Mouse (Mus musculus): ENCODE measurements around the gene Tssk4. TPM values are rescaled to one million over a fixed set of nuclear protein-coding genes. Genes with fewer than 3 reads are reported as not detected.

Tssk4 gene
- polyA plus RNA-seq, 1 experiment from 2014 or later: 0.72 TPM

DNA sequence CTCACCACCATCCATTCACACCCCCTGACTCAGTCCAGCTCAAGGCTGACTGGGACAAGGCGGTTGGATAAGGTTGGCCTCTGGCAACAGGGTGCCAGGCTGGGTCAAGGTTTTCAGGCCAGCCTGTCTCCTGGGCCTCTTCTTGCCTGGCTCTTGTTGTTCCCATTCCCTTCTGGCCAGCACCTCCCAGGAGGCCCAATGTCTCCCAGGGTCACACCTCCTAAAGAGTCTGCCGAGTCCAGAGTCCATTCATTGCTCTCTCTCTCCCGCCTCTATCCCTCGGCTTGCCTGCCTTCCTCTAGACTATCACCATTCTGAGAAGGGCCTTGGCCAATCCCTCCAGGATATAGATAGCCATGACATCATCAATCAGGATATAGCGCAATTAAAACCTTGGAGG is 8.0 kb downstream of the Tssk4 start:
- Histone ChIP-seq H3K9ac (ENCODE audit: low read depth, low read length) (no peak overlapping the region), H3K27me3 (ENCODE audit: control insufficient read depth, insufficient read depth, low read length) (no peaks in the 10 kb centered on the region), H3K36me3 (ENCODE audit: control insufficient read depth, insufficient read depth, low read length) (peaks cover 19% of the 10 kb centered on the region; the same call in 1 of the 2 replicates), H3K4me2 (replicated peaks; ENCODE audit: low read depth, low read length) (no peak overlapping the region), H3K9me3 (ENCODE audit: control insufficient read depth, low read length) (no peaks in the 10 kb centered on the region), H3K4me1 (ENCODE audit: control insufficient read depth, insufficient read depth, low read length) (peaks cover 5% of the 10 kb centered on the region; the same call in 1 of the 2 replicates), H3K27ac (ENCODE audit: low read depth, low read length) (no peak overlapping the region), H3K4me3 (ENCODE audit: low read length) (no peak overlapping the region)
- no peak for ATAC-seq (ENCODE audit: low FRiP score, low TSS enrichment)
- WGBS: 90% methylated on average over 5 of the region's 5 CpGs

DNA sequence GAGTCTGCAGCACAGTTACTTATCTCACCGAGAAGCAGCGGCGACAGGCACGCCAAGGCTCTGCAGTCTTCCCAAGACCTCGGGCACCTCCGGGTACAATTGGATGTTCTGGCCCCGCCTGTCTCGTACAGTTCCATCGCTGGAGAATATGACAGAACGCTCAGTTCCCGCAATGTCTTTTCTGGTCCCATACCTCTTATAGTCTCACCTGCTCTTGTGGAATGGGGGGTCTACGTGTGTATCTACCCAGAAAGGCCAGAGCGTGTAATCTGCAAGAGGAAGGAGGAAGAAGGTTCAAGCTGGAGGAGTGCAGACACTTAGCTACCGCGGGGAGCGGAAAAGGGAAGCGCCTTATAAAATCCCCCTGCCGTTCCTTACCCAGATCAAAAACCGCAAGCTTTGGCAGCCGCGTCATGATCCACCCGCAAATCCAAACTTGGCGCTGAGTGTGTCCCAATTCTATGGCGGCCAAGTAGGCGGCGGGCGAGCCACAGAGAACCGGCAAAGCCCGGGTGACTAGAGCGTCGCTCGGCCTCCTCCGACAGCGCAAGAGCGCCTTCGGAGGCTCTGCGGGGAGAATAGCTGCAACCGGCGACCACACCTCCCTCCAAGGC is 10.1 kb downstream of the Tssk4 start, which contains the start of gene Mdp1:
TSS of gene Mdp1 (minus strand) at position 549 of the 614 bp plus-strand sequence.
- peak within 1 kb of the TSS; percentile 59 for H3K4me2 ChIP-seq (replicated peaks; ENCODE audit: low read depth, low read length)
- H3K27ac ChIP-seq (ENCODE audit: low read depth, low read length): peak within 1 kb of the TSS; percentile 39; the same call in 1 of the 2 replicates
- H3K9ac ChIP-seq (ENCODE audit: low read depth, low read length): peak within 1 kb of the TSS; percentile 76
- WGBS: under 1% methylated on average over 39 of the region's 39 CpGs
- H3K36me3 ChIP-seq (ENCODE audit: control insufficient read depth, insufficient read depth, low read length): peaks cover 28% of the 10 kb centered on the region; the same call in 1 of the 2 replicates
- peak within 1 kb of the TSS; percentile 75 for H3K4me3 ChIP-seq (ENCODE audit: low read length)
- H3K9me3 ChIP-seq (ENCODE audit: control insufficient read depth, low read length): no peaks in the 10 kb centered on the region
- no peaks in the 10 kb centered on the region for H3K27me3 ChIP-seq (ENCODE audit: control insufficient read depth, insufficient read depth, low read length)
- peaks cover 5% of the 10 kb centered on the region; the same call in 1 of the 2 replicates for H3K4me1 ChIP-seq (ENCODE audit: control insufficient read depth, insufficient read depth, low read length)
- ATAC-seq (ENCODE audit: low FRiP score, low TSS enrichment): peak; percentile 93

DNA sequence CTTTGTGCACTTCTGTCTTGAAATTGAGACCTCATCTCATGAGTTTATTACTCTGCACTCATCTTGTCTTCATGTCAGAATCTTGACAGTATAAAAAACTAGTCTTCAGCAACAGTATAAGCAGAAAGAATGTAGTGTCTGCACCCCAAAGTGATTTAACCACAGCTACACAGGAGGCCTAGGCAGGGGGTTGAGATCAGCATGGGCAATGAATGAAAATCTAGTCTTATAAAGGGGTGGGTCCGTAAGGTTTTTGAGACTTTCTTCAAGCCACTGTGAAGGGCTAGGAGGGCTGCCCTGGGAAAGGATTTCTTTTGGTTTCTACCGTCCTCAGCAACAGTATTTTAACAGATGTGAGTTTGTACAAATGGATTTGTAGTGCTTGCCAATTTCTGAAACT is 10.7 kb downstream of the Tssk4 start:
- H3K9me3 ChIP-seq (ENCODE audit: control insufficient read depth, low read length): no peaks in the 10 kb centered on the region
- no peak overlapping the region; the same call in 1 of the 2 replicates for H3K27ac ChIP-seq (ENCODE audit: low read depth, low read length)
- peak; percentile 38 for ATAC-seq (ENCODE audit: low FRiP score, low TSS enrichment)
- H3K4me2 ChIP-seq (replicated peaks; ENCODE audit: low read depth, low read length): peak overlapping the region; percentile 59; the same call in 1 of the 2 replicates
- H3K9ac ChIP-seq (ENCODE audit: low read depth, low read length): no peak overlapping the region
- peaks cover 5% of the 10 kb centered on the region; the same call in 1 of the 2 replicates for H3K4me1 ChIP-seq (ENCODE audit: control insufficient read depth, insufficient read depth, low read length)
- 53% methylated on average over 2 of the region's 2 CpGs for WGBS
- no peaks in the 10 kb centered on the region for H3K27me3 ChIP-seq (ENCODE audit: control insufficient read depth, insufficient read depth, low read length)
- peaks cover 28% of the 10 kb centered on the region; the same call in 1 of the 2 replicates for H3K36me3 ChIP-seq (ENCODE audit: control insufficient read depth, insufficient read depth, low read length)
- peak overlapping the region; percentile 75; the same call in 1 of the 2 replicates for H3K4me3 ChIP-seq (ENCODE audit: low read length)

DNA sequence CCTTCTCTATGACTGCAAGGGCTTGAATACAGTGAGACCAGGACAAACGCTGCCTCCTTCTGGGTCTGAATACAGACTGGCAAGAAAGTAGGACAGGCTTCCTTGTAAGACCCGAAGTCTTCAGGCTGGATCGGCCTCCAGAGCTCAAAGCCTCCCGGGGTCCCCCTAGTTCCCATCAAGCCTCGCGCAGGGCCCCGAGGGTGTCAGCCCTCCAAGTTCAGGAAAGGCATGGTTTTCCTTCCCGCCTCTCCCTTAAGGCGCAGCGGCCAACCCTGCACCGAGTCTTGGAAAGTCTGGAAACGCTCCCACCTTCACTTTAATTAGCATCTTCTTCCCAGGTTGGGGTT is 21.5 kb downstream of the Tssk4 start:
- no peaks in the 10 kb centered on the region for H3K27me3 ChIP-seq (ENCODE audit: control insufficient read depth, insufficient read depth, low read length)
- H3K4me2 ChIP-seq (replicated peaks; ENCODE audit: low read depth, low read length): peak overlapping the region; percentile 94
- peaks cover 12% of the 10 kb centered on the region for H3K4me1 ChIP-seq (ENCODE audit: control insufficient read depth, insufficient read depth, low read length)
- H3K4me3 ChIP-seq (ENCODE audit: low read length): peak overlapping the region; percentile 89
- H3K9me3 ChIP-seq (ENCODE audit: control insufficient read depth, low read length): no peaks in the 10 kb centered on the region
- peaks cover 23% of the 10 kb centered on the region for H3K36me3 ChIP-seq (ENCODE audit: control insufficient read depth, insufficient read depth, low read length)
- ATAC-seq (ENCODE audit: low FRiP score, low TSS enrichment): peak; percentile 24; the same call in 1 of the 2 replicates
- 1% methylated on average over 12 of the region's 12 CpGs for WGBS
- H3K9ac ChIP-seq (ENCODE audit: low read depth, low read length): peak overlapping the region; percentile 89
- peak overlapping the region; percentile 90 for H3K27ac ChIP-seq (ENCODE audit: low read depth, low read length)

DNA sequence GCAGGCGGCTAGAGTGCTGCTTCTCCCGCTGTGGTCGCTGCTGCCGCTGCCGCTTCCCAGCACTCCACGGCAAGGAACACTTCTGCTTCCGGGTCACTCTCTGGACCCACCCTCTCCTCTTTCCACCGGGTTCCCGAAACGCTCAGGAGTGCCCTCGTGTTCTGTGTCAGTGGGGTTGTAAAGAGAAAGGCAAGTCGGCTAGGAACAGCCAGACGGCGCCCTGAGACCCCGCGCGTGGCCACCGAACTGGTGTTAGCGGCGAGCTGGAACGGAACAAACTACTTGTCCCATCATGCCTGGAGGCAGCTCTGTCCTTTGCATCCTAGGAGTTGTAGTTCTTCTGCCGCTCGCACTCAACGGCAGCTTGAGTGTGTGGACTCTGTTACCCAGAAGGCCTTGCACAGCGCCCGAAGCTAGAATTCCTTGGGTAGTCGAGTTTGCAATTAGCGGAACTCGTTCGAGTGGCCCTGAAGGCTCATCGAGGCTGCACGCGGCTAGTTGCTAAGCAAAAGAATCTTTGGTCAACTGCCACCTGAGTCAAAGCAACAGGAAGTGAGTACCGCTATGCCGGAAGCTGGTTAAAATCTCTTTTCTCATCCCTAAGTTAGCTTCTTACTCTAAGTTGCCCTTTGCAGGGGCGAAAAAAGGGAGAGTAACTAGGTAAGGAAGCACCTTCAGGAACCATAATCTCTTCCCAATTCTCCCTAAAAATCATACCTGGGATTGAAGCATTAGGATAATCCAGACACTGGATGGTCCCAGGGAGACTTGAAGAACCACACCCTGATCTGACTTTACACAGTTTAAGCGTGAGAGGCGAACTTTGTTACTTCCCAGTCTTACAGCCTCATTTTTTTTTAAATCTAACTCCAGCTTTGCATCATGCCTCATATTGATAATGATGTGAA is 22.1 kb downstream of the Tssk4 start, which contains the start of the genes Gmpr2 and Nedd8:
TSS of gene Gmpr2 (plus strand) at position 109 of the 908 bp plus-strand sequence.
TSS of gene Nedd8 (minus strand) at position 292 of the 908 bp plus-strand sequence.
- WGBS: under 1% methylated on average over 38 of the region's 38 CpGs
- peak; percentile 97 for ATAC-seq (ENCODE audit: low FRiP score, low TSS enrichment)
- Histone ChIP-seq H3K36me3 (ENCODE audit: control insufficient read depth, insufficient read depth, low read length) (peaks cover 24% of the 10 kb centered on the region), H3K27me3 (ENCODE audit: control insufficient read depth, insufficient read depth, low read length) (no peaks in the 10 kb centered on the region), H3K27ac (ENCODE audit: low read depth, low read length) (peak within 1 kb of the TSS; percentile 90), H3K4me3 (ENCODE audit: low read length) (peak within 1 kb of the TSS; percentile 89), H3K9me3 (ENCODE audit: control insufficient read depth, low read length) (no peaks in the 10 kb centered on the region), H3K4me2 (replicated peaks; ENCODE audit: low read depth, low read length) (peak within 1 kb of the TSS; percentile 94), H3K4me1 (ENCODE audit: control insufficient read depth, insufficient read depth, low read length) (peaks cover 12% of the 10 kb centered on the region), H3K9ac (ENCODE audit: low read depth, low read length) (peak within 1 kb of the TSS; percentile 89)

DNA sequence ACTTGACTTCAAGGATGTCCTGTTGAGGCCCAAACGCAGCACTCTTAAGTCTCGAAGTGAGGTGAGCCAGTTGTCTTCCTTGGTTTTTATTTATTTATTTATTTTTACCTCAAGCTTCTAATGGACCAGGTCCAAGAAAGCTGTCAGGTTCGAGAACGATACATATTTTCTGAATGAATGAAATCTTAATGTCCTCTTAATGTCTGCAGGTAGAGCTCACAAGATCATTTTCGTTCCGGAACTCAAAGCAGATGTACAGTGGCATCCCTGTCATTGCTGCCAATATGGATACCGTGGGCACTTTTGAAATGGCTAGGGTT is 22.7 kb downstream of the Tssk4 start:
- no peak for ATAC-seq (ENCODE audit: low FRiP score, low TSS enrichment)
- Histone ChIP-seq H3K9ac (ENCODE audit: low read depth, low read length) (peak overlapping the region; percentile 89; the same call in 1 of the 2 replicates), H3K27me3 (ENCODE audit: control insufficient read depth, insufficient read depth, low read length) (no peaks in the 10 kb centered on the region), H3K36me3 (ENCODE audit: control insufficient read depth, insufficient read depth, low read length) (peaks cover 30% of the 10 kb centered on the region), H3K4me1 (ENCODE audit: control insufficient read depth, insufficient read depth, low read length) (peaks cover 12% of the 10 kb centered on the region), H3K4me2 (replicated peaks; ENCODE audit: low read depth, low read length) (peak overlapping the region; percentile 94), H3K4me3 (ENCODE audit: low read length) (peak overlapping the region; percentile 89), H3K27ac (ENCODE audit: low read depth, low read length) (peak overlapping the region; percentile 90; the same call in 1 of the 2 replicates), H3K9me3 (ENCODE audit: control insufficient read depth, low read length) (no peaks in the 10 kb centered on the region)
- 73% methylated on average over 7 of the region's 7 CpGs for whole genome bisulfite sequencing

DNA sequence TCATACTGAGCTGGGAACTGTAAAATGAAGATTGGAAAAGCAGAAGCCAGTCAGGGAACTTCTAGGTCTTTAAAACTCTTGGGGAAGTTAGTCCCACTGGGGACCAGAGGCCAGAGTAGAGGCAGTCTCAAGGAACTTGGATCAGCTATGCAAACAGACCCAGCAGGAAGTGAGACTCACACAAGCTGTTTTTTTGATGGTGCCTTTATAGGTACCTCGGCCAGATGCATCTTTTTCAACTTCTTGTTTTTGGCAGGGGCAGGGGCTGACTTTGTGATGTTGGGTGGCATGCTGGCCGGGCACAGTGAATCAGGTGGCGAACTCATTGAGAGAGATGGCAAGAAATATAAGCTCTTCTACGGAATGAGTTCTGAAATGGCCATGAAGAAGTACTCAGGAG is 27.6 kb downstream of the Tssk4 start:
- H3K27ac ChIP-seq (ENCODE audit: low read depth, low read length): no peak overlapping the region
- ATAC-seq (ENCODE audit: low FRiP score, low TSS enrichment): no peak
- no peaks in the 10 kb centered on the region for H3K27me3 ChIP-seq (ENCODE audit: control insufficient read depth, insufficient read depth, low read length)
- 0 out of 2 replicates have a peak, but pooled peaks cover 8% of the 10 kb centered on the region for H3K4me1 ChIP-seq (ENCODE audit: control insufficient read depth, insufficient read depth, low read length)
- no peak overlapping the region for H3K4me2 ChIP-seq (replicated peaks; ENCODE audit: low read depth, low read length)
- 86% methylated on average over 4 of the region's 4 CpGs for WGBS
- peaks cover 55% of the 10 kb centered on the region for H3K36me3 ChIP-seq (ENCODE audit: control insufficient read depth, insufficient read depth, low read length)
- H3K9me3 ChIP-seq (ENCODE audit: control insufficient read depth, low read length): no peaks in the 10 kb centered on the region
- H3K4me3 ChIP-seq (ENCODE audit: low read length): no peak overlapping the region
- no peak overlapping the region for H3K9ac ChIP-seq (ENCODE audit: low read depth, low read length)

DNA sequence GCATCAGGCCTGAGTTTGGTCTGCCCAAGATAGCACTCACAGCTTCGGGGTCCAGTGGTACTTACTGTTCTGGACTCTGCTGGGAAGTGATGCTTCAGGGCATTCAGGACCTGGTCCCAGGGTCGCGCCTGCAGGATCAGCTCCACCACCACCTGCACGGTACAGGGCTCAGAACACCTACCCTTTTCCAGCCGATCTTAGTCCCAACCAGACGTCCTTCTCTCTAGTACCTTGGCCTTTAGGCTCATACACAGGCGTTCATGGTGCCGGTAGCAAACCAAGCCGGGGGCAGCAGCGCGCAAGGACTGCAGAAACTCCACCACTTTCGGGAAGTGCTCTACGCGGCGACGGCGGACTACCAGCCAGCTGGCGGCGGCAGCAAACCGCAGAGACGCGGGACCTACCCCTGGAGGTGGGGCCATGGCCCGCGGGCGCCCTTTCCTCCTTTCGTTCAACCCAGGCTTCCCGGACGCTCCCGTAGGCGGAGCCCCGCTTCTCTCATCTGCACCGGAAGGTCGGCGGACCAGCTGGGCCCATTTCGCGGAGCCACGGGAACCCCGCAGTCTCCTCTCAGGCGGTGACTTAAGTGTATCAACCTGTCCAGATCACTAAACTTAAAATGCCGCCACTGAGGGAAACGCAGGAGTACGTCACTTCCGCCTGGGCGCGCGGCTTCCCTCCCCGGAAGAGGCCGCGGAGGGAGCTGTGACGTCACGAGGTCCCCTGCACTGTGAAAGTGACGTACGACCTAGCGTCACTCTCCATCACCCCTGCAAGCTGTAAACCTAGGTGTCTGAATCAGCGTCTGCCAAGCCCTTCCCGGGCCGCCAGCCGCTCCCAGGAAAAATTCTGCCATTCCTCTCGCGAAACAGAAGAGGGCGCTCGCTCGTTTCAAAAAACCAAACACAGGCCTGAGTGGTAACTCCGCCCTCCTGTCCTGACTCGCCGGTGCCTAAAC is 31.5 kb downstream of the Tssk4 start, which contains the start of gene Tinf2:
TSS of gene Tinf2 (minus strand) at position 661 of the 958 bp plus-strand sequence.
- Histone ChIP-seq H3K4me3 (ENCODE audit: low read length) (peak within 1 kb of the TSS; percentile 82), H3K27ac (ENCODE audit: low read depth, low read length) (peak within 1 kb of the TSS; percentile 90; the same call in 1 of the 2 replicates)
- under 1% methylated on average over 66 of the region's 66 CpGs for WGBS

More for the DNA sequence above, 31.5 kb downstream of the Tssk4 start, which contains the start of gene Tinf2:
- Histone ChIP-seq H3K27me3 (ENCODE audit: control insufficient read depth, insufficient read depth, low read length) (no peaks in the 10 kb centered on the region), H3K4me2 (replicated peaks; ENCODE audit: low read depth, low read length) (peak within 1 kb of the TSS; percentile 77), H3K36me3 (ENCODE audit: control insufficient read depth, insufficient read depth, low read length) (peaks cover 42% of the 10 kb centered on the region), H3K9ac (ENCODE audit: low read depth, low read length) (peak within 1 kb of the TSS; percentile 72), H3K4me1 (ENCODE audit: control insufficient read depth, insufficient read depth, low read length) (0 out of 2 replicates have a peak, but pooled peaks cover 8% of the 10 kb centered on the region), H3K9me3 (ENCODE audit: control insufficient read depth, low read length) (no peaks in the 10 kb centered on the region)
- peak; percentile 97 for ATAC-seq (ENCODE audit: low FRiP score, low TSS enrichment)

Measured in kidney, embryonic 14.5 days (tissue).